Mouse (Mus musculus): ENCODE measurements around the gene Gapdh. TPM values are rescaled to one million over a fixed set of nuclear protein-coding genes. Genes with fewer than 3 reads are reported as not detected.
A peak's percentile ranks its signal among the peaks of the same experiment; 100 is the strongest.

Gapdh gene
- polyA plus RNA-seq (2015; fragmentation: Nextera tagmentation; extraction: Ambion mirVana), result 2,036 and 2,102 TPM in 2 replicates

- under 1% methylated on average over 18 of the region's 18 CpGs for WGBS
- peaks cover 42% of the 10 kb centered on the region for H3K4me1 ChIP-seq (ENCODE audit: insufficient read depth, low read length)
These were observed at the start of gene Gapdh for GRCm38 (mm10) chr6:125166051-125166751. Gapdh (minus strand) TSS chr6:125166467.

GRCm38 (mm10) chr6:125215148-125215954 lies 49.1 kb upstream of the Gapdh start, which contains the start of gene Vamp1:
Vamp1 (plus strand) TSS chr6:125215551.
- WGBS, result under 1% methylated on average over 48 of the region's 48 CpGs
- peaks cover 11% of the 10 kb centered on the region for H3K27me3 ChIP-seq (ENCODE audit: insufficient read depth, low read length)
- H3K9me3 ChIP-seq (ENCODE audit: low read length), result no peaks in the 10 kb centered on the region
- H3K9ac ChIP-seq (replicated peaks; ENCODE audit: low read length), result peak within 1 kb of the TSS; percentile 82
- peak within 1 kb of the TSS; percentile 86 for H3K27ac ChIP-seq (ENCODE audit: low read length)
- H3K4me2 ChIP-seq (replicated peaks; ENCODE audit: low read depth, low read length), result peak within 1 kb of the TSS; percentile 98
- no peaks in the 10 kb centered on the region for H3K36me3 ChIP-seq (ENCODE audit: insufficient read depth, low read length)
- H3K4me3 ChIP-seq (ENCODE audit: low read length), result peak within 1 kb of the TSS; percentile 78
- ATAC-seq (ENCODE audit: low FRiP score, low TSS enrichment), result peak; percentile 97
- H3K4me1 ChIP-seq (ENCODE audit: insufficient read depth, low read length), result peaks cover 6% of the 10 kb centered on the region; the same call in 1 of the 2 replicates

More at GRCm38 (mm10) chr6:125166051-125166751, at the start of gene Gapdh:
- peaks cover 60% of the 10 kb centered on the region for H3K36me3 ChIP-seq (ENCODE audit: insufficient read depth, low read length)
- H3K9ac ChIP-seq (replicated peaks; ENCODE audit: low read length), result peak within 1 kb of the TSS; percentile 96
- peak; percentile 73 for ATAC-seq (ENCODE audit: low FRiP score, low TSS enrichment)
- H3K27me3 ChIP-seq (ENCODE audit: insufficient read depth, low read length), result no peaks in the 10 kb centered on the region
- H3K4me2 ChIP-seq (replicated peaks; ENCODE audit: low read depth, low read length), result peak within 1 kb of the TSS; percentile 80
- H3K4me3 ChIP-seq (ENCODE audit: low read length), result peak within 1 kb of the TSS; percentile 93
- no peaks in the 10 kb centered on the region for H3K9me3 ChIP-seq (ENCODE audit: low read length)
- H3K27ac ChIP-seq (ENCODE audit: low read length), result peak within 1 kb of the TSS; percentile 95

- peaks cover 6% of the 10 kb centered on the region; the same call in 1 of the 2 replicates for H3K4me1 ChIP-seq (ENCODE audit: insufficient read depth, low read length)
- ATAC-seq (ENCODE audit: low FRiP score, low TSS enrichment), result no peak
These were observed 47.4 kb upstream of the Gapdh start for GRCm38 (mm10) chr6:125213715-125214114.

GRCm38 (mm10) chr6:125213129-125213528 lies 46.9 kb upstream of the Gapdh start:
- 77% methylated on average over 6 of the region's 6 CpGs for WGBS
- no peak for ATAC-seq (ENCODE audit: low FRiP score, low TSS enrichment)
- Histone ChIP-seq H3K27ac (ENCODE audit: low read length) (no peak overlapping the region), H3K4me3 (ENCODE audit: low read length) (no peak overlapping the region), H3K4me2 (replicated peaks; ENCODE audit: low read depth, low read length) (no peak overlapping the region), H3K36me3 (ENCODE audit: insufficient read depth, low read length) (no peaks in the 10 kb centered on the region), H3K9ac (replicated peaks; ENCODE audit: low read length) (no peak overlapping the region), H3K27me3 (ENCODE audit: insufficient read depth, low read length) (peaks cover 11% of the 10 kb centered on the region), H3K9me3 (ENCODE audit: low read length) (no peaks in the 10 kb centered on the region), H3K4me1 (ENCODE audit: insufficient read depth, low read length) (peaks cover 6% of the 10 kb centered on the region; the same call in 1 of the 2 replicates)

More at GRCm38 (mm10) chr6:125213715-125214114, 47.4 kb upstream of the Gapdh start:
- peaks cover 11% of the 10 kb centered on the region for H3K27me3 ChIP-seq (ENCODE audit: insufficient read depth, low read length)
- WGBS, result 78% methylated on average over 6 of the region's 6 CpGs
- no peak overlapping the region for H3K9ac ChIP-seq (replicated peaks; ENCODE audit: low read length)
- no peak overlapping the region for H3K4me2 ChIP-seq (replicated peaks; ENCODE audit: low read depth, low read length)
- H3K9me3 ChIP-seq (ENCODE audit: low read length), result no peaks in the 10 kb centered on the region
- H3K4me3 ChIP-seq (ENCODE audit: low read length), result no peak overlapping the region
- H3K36me3 ChIP-seq (ENCODE audit: insufficient read depth, low read length), result no peaks in the 10 kb centered on the region
- H3K27ac ChIP-seq (ENCODE audit: low read length), result no peak overlapping the region

- no peak overlapping the region for H3K27ac ChIP-seq (ENCODE audit: low read length)
- WGBS, result 33% methylated on average over 2 of the region's 2 CpGs
- H3K36me3 ChIP-seq (ENCODE audit: insufficient read depth, low read length), result no peaks in the 10 kb centered on the region
- no peak overlapping the region for H3K4me2 ChIP-seq (replicated peaks; ENCODE audit: low read depth, low read length)
- no peak for ATAC-seq (ENCODE audit: low FRiP score, low TSS enrichment)
- H3K9ac ChIP-seq (replicated peaks; ENCODE audit: low read length), result no peak overlapping the region
- H3K4me3 ChIP-seq (ENCODE audit: low read length), result no peak overlapping the region
- peaks cover 6% of the 10 kb centered on the region; the same call in 1 of the 2 replicates for H3K4me1 ChIP-seq (ENCODE audit: insufficient read depth, low read length)
- H3K27me3 ChIP-seq (ENCODE audit: insufficient read depth, low read length), result peaks cover 11% of the 10 kb centered on the region
- H3K9me3 ChIP-seq (ENCODE audit: low read length), result no peaks in the 10 kb centered on the region
These were observed 46.4 kb upstream of the Gapdh start for GRCm38 (mm10) chr6:125212621-125213020.

- H3K4me3 ChIP-seq (ENCODE audit: low read length), result no peak overlapping the region
- H3K9me3 ChIP-seq (ENCODE audit: low read length), result no peaks in the 10 kb centered on the region
- H3K27me3 ChIP-seq (ENCODE audit: insufficient read depth, low read length), result peaks cover 11% of the 10 kb centered on the region
- H3K36me3 ChIP-seq (ENCODE audit: insufficient read depth, low read length), result no peaks in the 10 kb centered on the region
- no peak overlapping the region for H3K4me2 ChIP-seq (replicated peaks; ENCODE audit: low read depth, low read length)
- no peaks in the 10 kb centered on the region for H3K4me1 ChIP-seq (ENCODE audit: insufficient read depth, low read length)
- 92% methylated on average over 1 of the region's 1 CpGs for WGBS
- no peak for ATAC-seq (ENCODE audit: low FRiP score, low TSS enrichment)
- H3K27ac ChIP-seq (ENCODE audit: low read length), result no peak overlapping the region
- no peak overlapping the region for H3K9ac ChIP-seq (replicated peaks; ENCODE audit: low read length)
These were observed 44.2 kb upstream of the Gapdh start for GRCm38 (mm10) chr6:125210436-125210835.

- Histone ChIP-seq H3K27ac (ENCODE audit: low read length) (no peak overlapping the region), H3K4me2 (replicated peaks; ENCODE audit: low read depth, low read length) (no peak overlapping the region), H3K27me3 (ENCODE audit: insufficient read depth, low read length) (no peaks in the 10 kb centered on the region), H3K9ac (replicated peaks; ENCODE audit: low read length) (no peak overlapping the region), H3K36me3 (ENCODE audit: insufficient read depth, low read length) (peaks cover 15% of the 10 kb centered on the region), H3K4me1 (ENCODE audit: insufficient read depth, low read length) (peaks cover 5% of the 10 kb centered on the region; the same call in 1 of the 2 replicates), H3K4me3 (ENCODE audit: low read length) (no peak overlapping the region), H3K9me3 (ENCODE audit: low read length) (no peaks in the 10 kb centered on the region)
- 81% methylated on average over 5 of the region's 5 CpGs for WGBS
- no peak for ATAC-seq (ENCODE audit: low FRiP score, low TSS enrichment)
These were observed 30.9 kb upstream of the Gapdh start for GRCm38 (mm10) chr6:125197166-125197565.

- no peak for ATAC-seq (ENCODE audit: low FRiP score, low TSS enrichment)
- H3K36me3 ChIP-seq (ENCODE audit: insufficient read depth, low read length), result peaks cover 15% of the 10 kb centered on the region
- H3K27ac ChIP-seq (ENCODE audit: low read length), result no peak overlapping the region
- H3K4me3 ChIP-seq (ENCODE audit: low read length), result no peak overlapping the region
- no peak overlapping the region for H3K4me2 ChIP-seq (replicated peaks; ENCODE audit: low read depth, low read length)
- no peaks in the 10 kb centered on the region for H3K9me3 ChIP-seq (ENCODE audit: low read length)
- peaks cover 5% of the 10 kb centered on the region; the same call in 1 of the 2 replicates for H3K4me1 ChIP-seq (ENCODE audit: insufficient read depth, low read length)
- WGBS, result 65% methylated on average over 3 of the region's 3 CpGs
- H3K9ac ChIP-seq (replicated peaks; ENCODE audit: low read length), result no peak overlapping the region
- no peaks in the 10 kb centered on the region for H3K27me3 ChIP-seq (ENCODE audit: insufficient read depth, low read length)
These were observed 30.0 kb upstream of the Gapdh start for GRCm38 (mm10) chr6:125196301-125196700.

GRCm38 (mm10) chr6:125195541-125196075 lies 29.3 kb upstream of the Gapdh start:
- ATAC-seq (ENCODE audit: low FRiP score, low TSS enrichment), result no peak
- Histone ChIP-seq H3K9ac (replicated peaks; ENCODE audit: low read length) (no peak overlapping the region), H3K4me3 (ENCODE audit: low read length) (no peak overlapping the region), H3K36me3 (ENCODE audit: insufficient read depth, low read length) (peaks cover 15% of the 10 kb centered on the region), H3K27me3 (ENCODE audit: insufficient read depth, low read length) (no peaks in the 10 kb centered on the region), H3K9me3 (ENCODE audit: low read length) (no peaks in the 10 kb centered on the region), H3K27ac (ENCODE audit: low read length) (no peak overlapping the region), H3K4me2 (replicated peaks; ENCODE audit: low read depth, low read length) (no peak overlapping the region), H3K4me1 (ENCODE audit: insufficient read depth, low read length) (peaks cover 7% of the 10 kb centered on the region; the same call in 1 of the 2 replicates)
- 21% methylated on average over 1 of the region's 1 CpGs for WGBS

Measured in kidney, embryonic 16.5 days (tissue).